Mouse (Mus musculus) heart, embryonic 10.5 days (tissue): ENCODE measurements around the gene Pappa2. TPM values are rescaled to one million over a fixed set of nuclear protein-coding genes. Genes with fewer than 3 reads are reported as not detected.
A peak's percentile ranks its signal among the peaks of the same experiment; 100 is the strongest.

ENCODE experiments used
- DNase-seq: peaks from one replicate; pipeline ENCODE4 v3.0.0-alpha.2; 2017; ENCODE audit warnings: low spot score
- H3K27ac ChIP-seq: fragments of 300-500 bp; sonication (generic); 2 replicates; pipeline ENCODE4 v1.5.1; 2016; ENCODE audit warnings: mild to moderate bottlenecking
- H3K27me3 ChIP-seq: fragments of 300-500 bp; sonication (generic); 2 replicates; pipeline ENCODE4 v1.6.1; 2016; ENCODE audit warnings: mild to moderate bottlenecking; ENCODE audit not compliant: poor library complexity, insufficient read depth, severe bottlenecking
- H3K36me3 ChIP-seq: fragments of 300-500 bp; sonication (generic); 2 replicates; pipeline ENCODE4 v1.6.1; 2016; ENCODE audit warnings: mild to moderate bottlenecking, moderate library complexity
- H3K4me1 ChIP-seq: fragments of 300-500 bp; sonication (generic); 2 replicates; pipeline ENCODE4 v1.6.1; 2016; ENCODE audit warnings: mild to moderate bottlenecking
- H3K4me3 ChIP-seq: fragments of 300-500 bp; sonication (generic); 2 replicates; pipeline ENCODE4 v1.5.1; 2016; ENCODE audit warnings: mild to moderate bottlenecking, moderate library complexity
- H3K9me3 ChIP-seq: fragments of 300-500 bp; sonication (generic); 2 replicates; pipeline ENCODE4 v1.6.1; 2016; ENCODE audit warnings: mild to moderate bottlenecking, moderate library complexity
- WGBS: fragments of 180-500 bp; shearing (Covaris S2); methylation state at CpG from one replicate; pipeline ENCODE4 v1.1.7; 2016; 5-methylcytosine and 5-hydroxymethylcytosine counted together
- polyA plus RNA-seq: library from polyadenylated mRNA; unstranded; fragments of >200 nt; fragmentation: Nextera tagmentation; extraction: Ambion mirVana; gene quantifications from 2 replicates; pipeline ENCODE4 v1.2.1, GENCODE M21; 2016

The Pappa2 gene
- polyA plus RNA-seq, result 0.22 TPM in 1 of 2 replicates, not detected in the other

- Histone ChIP-seq H3K9me3 (no peaks in the 10 kb centered on the region), H3K27ac (no peak within 1 kb of the TSS), H3K4me1 (no peaks in the 10 kb centered on the region), H3K4me3 (no peak within 1 kb of the TSS), H3K36me3 (no peaks in the 10 kb centered on the region), H3K27me3 (no peaks in the 10 kb centered on the region)
- no peak for DNase-seq
- 53% methylated on average over 1 of the region's 1 CpGs for WGBS
These were observed at the start of gene Pappa2 for GRCm38 (mm10) chr1:158980390-158980789. Pappa2 (minus strand) TSS chr1:158980490.

GRCm38 (mm10) chr1:159029106-159029505 lies 48.8 kb upstream of the Pappa2 start:
- Histone ChIP-seq H3K4me1 (no peaks in the 10 kb centered on the region), H3K36me3 (no peaks in the 10 kb centered on the region), H3K27ac (no peak overlapping the region), H3K27me3 (no peaks in the 10 kb centered on the region), H3K9me3 (no peaks in the 10 kb centered on the region), H3K4me3 (no peak overlapping the region)
- WGBS, result 75% methylated on average over 2 of the region's 2 CpGs
- DNase-seq, result no peak

GRCm38 (mm10) chr1:159014940-159015660 lies 34.8 kb upstream of the Pappa2 start:
- H3K4me3 ChIP-seq, result no peak overlapping the region
- 87% methylated on average over 5 of the region's 5 CpGs for WGBS
- H3K9me3 ChIP-seq, result no peaks in the 10 kb centered on the region
- no peaks in the 10 kb centered on the region for H3K36me3 ChIP-seq
- H3K27ac ChIP-seq, result no peak overlapping the region
- no peaks in the 10 kb centered on the region for H3K27me3 ChIP-seq
- no peak for DNase-seq
- H3K4me1 ChIP-seq, result no peaks in the 10 kb centered on the region

GRCm38 (mm10) chr1:158987042-158987441 lies 6.8 kb upstream of the Pappa2 start:
- 70% methylated on average over 3 of the region's 3 CpGs for WGBS
- H3K9me3 ChIP-seq, result no peaks in the 10 kb centered on the region
- no peak overlapping the region for H3K4me3 ChIP-seq

GRCm38 (mm10) chr1:158962340-158962739 lies 17.9 kb downstream of the Pappa2 start:
- no peak overlapping the region for H3K27ac ChIP-seq
- H3K27me3 ChIP-seq, result 0 out of 2 replicates have a peak, but pooled peaks cover 4% of the 10 kb centered on the region
- no peak overlapping the region for H3K4me3 ChIP-seq
- 64% methylated on average over 5 of the region's 5 CpGs for WGBS
- no peaks in the 10 kb centered on the region for H3K36me3 ChIP-seq
- no peaks in the 10 kb centered on the region for H3K9me3 ChIP-seq
- H3K4me1 ChIP-seq, result peaks cover 9% of the 10 kb centered on the region
- no peak for DNase-seq

More at GRCm38 (mm10) chr1:158987042-158987441, 6.8 kb upstream of the Pappa2 start:
- H3K4me1 ChIP-seq, result no peaks in the 10 kb centered on the region
- no peaks in the 10 kb centered on the region for H3K36me3 ChIP-seq
- H3K27me3 ChIP-seq, result no peaks in the 10 kb centered on the region
- no peak overlapping the region for H3K27ac ChIP-seq
- no peak for DNase-seq

- WGBS, result 35% methylated on average over 4 of the region's 4 CpGs
- Histone ChIP-seq H3K27ac (no peak overlapping the region), H3K36me3 (no peaks in the 10 kb centered on the region), H3K9me3 (no peaks in the 10 kb centered on the region), H3K4me1 (peaks cover 9% of the 10 kb centered on the region), H3K4me3 (no peak overlapping the region), H3K27me3 (0 out of 2 replicates have a peak, but pooled peaks cover 4% of the 10 kb centered on the region)
- peak; percentile 16 for DNase-seq
These were observed 19.3 kb downstream of the Pappa2 start for GRCm38 (mm10) chr1:158960984-158961383.

GRCm38 (mm10) chr1:158960549-158960948 lies 19.7 kb downstream of the Pappa2 start:
- WGBS, result 28% methylated on average over 8 of the region's 8 CpGs
- H3K27ac ChIP-seq, result no peak overlapping the region
- H3K9me3 ChIP-seq, result no peaks in the 10 kb centered on the region
- no peak overlapping the region; the same call in 1 of the 2 replicates for H3K4me3 ChIP-seq
- peak; percentile 53 for DNase-seq
- H3K36me3 ChIP-seq, result no peaks in the 10 kb centered on the region
- peaks cover 9% of the 10 kb centered on the region for H3K4me1 ChIP-seq
- H3K27me3 ChIP-seq, result 0 out of 2 replicates have a peak, but pooled peaks cover 4% of the 10 kb centered on the region

GRCm38 (mm10) chr1:158956361-158956760 lies 23.9 kb downstream of the Pappa2 start:
- Histone ChIP-seq H3K4me3 (no peak overlapping the region), H3K9me3 (no peaks in the 10 kb centered on the region), H3K36me3 (no peaks in the 10 kb centered on the region), H3K27me3 (no peaks in the 10 kb centered on the region), H3K4me1 (peaks cover 6% of the 10 kb centered on the region), H3K27ac (no peak overlapping the region)
- 81% methylated on average over 7 of the region's 7 CpGs for WGBS
- DNase-seq, result peak; percentile 66

GRCm38 (mm10) chr1:158954785-158955184 lies 25.5 kb downstream of the Pappa2 start:
- no peaks in the 10 kb centered on the region for H3K9me3 ChIP-seq
- no peaks in the 10 kb centered on the region for H3K36me3 ChIP-seq
- WGBS, result 71% methylated on average over 6 of the region's 6 CpGs
- peak; percentile 10 for DNase-seq
- no peaks in the 10 kb centered on the region for H3K27me3 ChIP-seq
- H3K27ac ChIP-seq, result no peak overlapping the region
- no peaks in the 10 kb centered on the region for H3K4me1 ChIP-seq
- H3K4me3 ChIP-seq, result no peak overlapping the region

GRCm38 (mm10) chr1:158953479-158954207 lies 26.6 kb downstream of the Pappa2 start:
- H3K4me3 ChIP-seq, result no peak overlapping the region
- H3K36me3 ChIP-seq, result no peaks in the 10 kb centered on the region
- no peaks in the 10 kb centered on the region for H3K9me3 ChIP-seq
- no peaks in the 10 kb centered on the region for H3K27me3 ChIP-seq
- no peaks in the 10 kb centered on the region for H3K4me1 ChIP-seq
- no peak overlapping the region for H3K27ac ChIP-seq
- WGBS, result 42% methylated on average over 6 of the region's 6 CpGs
- DNase-seq, result peak; percentile 79

GRCm38 (mm10) chr1:158949041-158949440 lies 31.2 kb downstream of the Pappa2 start:
- no peak overlapping the region for H3K4me3 ChIP-seq
- H3K36me3 ChIP-seq, result no peaks in the 10 kb centered on the region
- peak; percentile 56 for DNase-seq
- H3K27ac ChIP-seq, result no peak overlapping the region
- H3K27me3 ChIP-seq, result no peaks in the 10 kb centered on the region
- no peaks in the 10 kb centered on the region for H3K9me3 ChIP-seq
- 79% methylated on average over 6 of the region's 6 CpGs for WGBS
- no peaks in the 10 kb centered on the region for H3K4me1 ChIP-seq

- Histone ChIP-seq H3K36me3 (no peaks in the 10 kb centered on the region), H3K4me3 (no peak overlapping the region), H3K27ac (no peak overlapping the region), H3K9me3 (no peaks in the 10 kb centered on the region), H3K4me1 (no peaks in the 10 kb centered on the region), H3K27me3 (no peaks in the 10 kb centered on the region)
- WGBS, result 70% methylated on average over 6 of the region's 6 CpGs
- peak; percentile 71 for DNase-seq
These were observed 32.1 kb downstream of the Pappa2 start for GRCm38 (mm10) chr1:158947981-158948735.
